In genomic region chr8:66397811-66398210, GRCm38 (mm10) we compare ENCODE assay signal across 34 mouse cellular contexts.
"Had no signal": no experiment of that assay in that cellular context is flagged by ENCODE, and none has a peak within 500 bp of the region (broad histone marks: within the 10 kb centered on the region; RNA-seq: fewer than 3 reads in every experiment).

No protein-coding gene starts in this region.

- DNase-seq: heart, postnatal 10 days; heart, postnatal 14 days; heart, postnatal 36 days; heart, postnatal 4 days; kidney, adult 11 months; kidney, adult 18-20 months; kidney, adult 2 months; kidney, adult 8-10 months; kidney, adult 9 months; kidney, postnatal 14 days; kidney, postnatal 25 days; kidney, postnatal 36 days; kidney, postnatal 4 days; layer of hippocampus, adult 9-11 months; layer of hippocampus, postnatal 36 days had no signal

- H3K27me3 ChIP-seq: heart, embryonic 12.5 days; heart, embryonic 13.5 days; heart, embryonic 15.5 days; hindbrain, embryonic 12.5 days; hindbrain, embryonic 13.5 days; hindbrain, embryonic 15.5 days; intestine, embryonic 15.5 days; kidney, embryonic 15.5 days had no signal

- H3K9ac ChIP-seq: heart, embryonic 12.5 days; heart, embryonic 13.5 days; heart, embryonic 15.5 days; hindbrain, embryonic 12.5 days; hindbrain, embryonic 13.5 days; hindbrain, embryonic 14.5 days; hindbrain, embryonic 15.5 days; intestine, embryonic 15.5 days; kidney, embryonic 15.5 days had no signal

- H3K4me3 ChIP-seq: heart, embryonic 12.5 days; heart, embryonic 13.5 days; heart, embryonic 15.5 days; hindbrain, embryonic 10.5 days; hindbrain, embryonic 12.5 days; hindbrain, embryonic 13.5 days; hindbrain, embryonic 15.5 days; intestine, embryonic 15.5 days; kidney, embryonic 15.5 days; layer of hippocampus, adult 2 months; left cerebral cortex, adult 2 months had no signal

- H3K27ac ChIP-seq: heart, embryonic 13.5 days; heart, embryonic 15.5 days; hindbrain, embryonic 10.5 days; hindbrain, embryonic 12.5 days; hindbrain, embryonic 13.5 days; hindbrain, embryonic 14.5 days; hindbrain, embryonic 15.5 days; hindbrain, postnatal 0 days; intestine, embryonic 15.5 days; kidney, embryonic 15.5 days; kidney, postnatal 0 days; layer of hippocampus, adult 2 months; left cerebral cortex, adult 2 months had no signal

- ATAC-seq: hindbrain, embryonic 16.5 days; hindbrain, postnatal 0 days; inflammation-experienced regulatory T-cells, adult 6 months; intestine, embryonic 15.5 days; intestine, embryonic 16.5 days; intestine, postnatal 0 days had no signal

- H3K9me3 ChIP-seq: heart, embryonic 12.5 days; heart, embryonic 13.5 days; heart, embryonic 15.5 days; hindbrain, embryonic 10.5 days; hindbrain, embryonic 12.5 days; hindbrain, embryonic 13.5 days; hindbrain, embryonic 15.5 days; intestine, embryonic 15.5 days; kidney, embryonic 15.5 days had no signal

- H3K36me3 ChIP-seq: heart, embryonic 12.5 days; heart, embryonic 13.5 days; heart, embryonic 15.5 days; hindbrain, embryonic 10.5 days; hindbrain, embryonic 12.5 days; hindbrain, embryonic 13.5 days; hindbrain, embryonic 15.5 days; intestine, embryonic 15.5 days; kidney, embryonic 15.5 days had no signal

- H3K4me1 ChIP-seq: heart, embryonic 12.5 days; heart, embryonic 13.5 days; heart, embryonic 15.5 days; hindbrain, embryonic 10.5 days; hindbrain, embryonic 12.5 days; hindbrain, embryonic 13.5 days; hindbrain, embryonic 15.5 days; intestine, embryonic 15.5 days; kidney, embryonic 15.5 days had no signal

- H3K4me2 ChIP-seq: heart, embryonic 11.5 days; heart, embryonic 12.5 days; heart, embryonic 13.5 days; heart, embryonic 15.5 days; hindbrain, embryonic 12.5 days; hindbrain, embryonic 13.5 days; hindbrain, embryonic 14.5 days; hindbrain, embryonic 15.5 days; intestine, embryonic 15.5 days; kidney, embryonic 15.5 days had no signal
